Mouse (Mus musculus): ENCODE measurements at regions not wholly inside any gene's neighbourhood (a gene's known extent, or its start where the extent isn't known, plus 50 kb on each side); places are given as distances from the start of the nearest gene placed in this dataset.

GRCm38 (mm10) chr3:15098206-15098817 is 212.2 kb downstream of the Car2 start:
- TF ChIP-seq CTCF (IDR thresholded peaks at IDR 0.05; ENCODE audit: extremely low read depth, insufficient read length, insufficient replicate concordance, low read depth, low read length): no peak
- no peak for TF ChIP-seq POLR2A (IDR thresholded peaks at IDR 0.05; ENCODE audit: low read depth, low read length)

Measured in small intestine, adult 2 months (tissue).